Mouse (Mus musculus) T-cell, adult 66 days (primary cell): ENCODE measurements around the gene Xpot. TPM values are rescaled to one million over a fixed set of nuclear protein-coding genes. Genes with fewer than 3 reads are reported as not detected.

ENCODE experiments used
- total RNA-seq, 2 experiments: library from RNA; stranded (reverse); gene quantifications; 3 replicates in 1 of 2; 4 replicates in 1 of 2; pipeline ENCODE4 v1.2.4; 2023

Gene Xpot
- 10 to 100 TPM; 41.5 to 44.5 TPM for total RNA-seq

DNA sequence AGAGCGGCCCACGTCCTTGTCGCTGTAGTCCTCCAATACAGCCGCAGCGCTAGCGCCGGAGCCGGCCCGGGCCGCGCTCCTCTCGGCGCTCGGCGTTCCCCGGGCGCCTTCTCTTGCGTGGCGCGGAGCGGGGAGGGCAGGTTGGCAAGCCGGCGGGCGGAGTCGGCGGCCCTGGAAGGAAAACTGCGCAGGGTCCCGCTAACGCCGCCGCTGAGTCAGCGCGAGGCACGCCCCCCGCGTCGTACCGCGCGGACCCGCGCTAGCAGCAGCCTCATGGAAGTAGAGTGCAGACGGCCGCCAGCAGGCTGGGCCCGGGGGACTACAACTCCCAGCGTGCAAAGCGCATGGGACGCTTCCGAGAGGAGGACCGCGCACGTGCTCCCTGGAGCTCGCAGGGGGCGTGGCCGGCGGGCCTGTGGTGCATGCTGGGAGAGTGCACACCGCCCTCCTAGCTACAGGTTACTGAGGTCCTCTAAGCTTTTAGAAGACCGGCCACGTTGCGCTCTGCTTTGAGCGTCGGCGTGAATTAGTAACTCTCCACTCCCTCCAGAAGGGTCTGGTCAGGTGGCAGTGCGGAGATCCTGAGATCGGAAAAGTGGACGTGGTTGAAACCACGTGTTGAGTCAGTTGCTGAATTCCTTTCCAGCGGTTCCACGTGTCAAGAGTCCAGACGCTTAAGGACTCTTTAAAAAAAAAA lies at the start of gene Xpot:
Gene Xpot (minus strand): TSS at position 147 of the 697 bp plus-strand sequence.

DNA sequence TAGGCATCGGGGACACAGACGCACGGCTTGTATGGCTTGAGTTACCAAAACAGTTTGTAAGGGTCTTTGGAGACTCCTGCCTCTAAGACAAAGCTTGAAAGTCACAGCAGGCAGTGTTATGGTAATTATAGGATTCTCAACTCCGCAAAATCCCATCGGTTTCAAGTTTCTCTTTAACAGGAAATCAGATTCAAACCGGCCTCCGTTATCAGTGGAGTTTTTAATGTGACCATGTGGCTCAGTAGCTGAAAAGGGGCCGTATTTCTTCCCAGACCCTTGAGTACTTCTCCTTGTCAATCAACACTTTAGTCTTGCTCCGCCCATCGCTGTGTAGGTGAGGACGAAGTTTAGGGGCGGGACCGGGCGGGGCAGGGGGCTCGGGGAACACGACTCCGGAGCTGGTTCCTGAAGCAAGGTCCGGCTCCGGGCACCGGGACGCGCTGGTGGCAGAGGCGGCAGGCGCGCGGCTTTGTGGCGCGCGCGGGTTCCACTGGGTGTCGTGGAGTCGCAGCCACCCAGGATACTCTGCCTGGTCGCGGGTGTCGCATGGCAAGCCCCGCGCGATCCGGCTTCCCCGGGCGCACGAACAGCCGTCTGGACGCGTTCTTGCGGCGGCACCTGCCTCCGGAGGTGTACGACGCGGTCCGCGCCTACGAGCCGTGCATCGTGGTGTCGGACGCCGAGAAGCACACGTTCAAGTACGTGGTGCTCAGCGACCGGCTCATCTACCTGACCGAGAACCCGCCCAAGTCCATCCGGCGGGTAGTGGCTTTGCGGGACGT lies 15.3 kb upstream of the Xpot start, which contains the start of gene D930020B18Rik:
Gene D930020B18Rik (plus strand): TSS at position 317 of the 782 bp plus-strand sequence.

DNA sequence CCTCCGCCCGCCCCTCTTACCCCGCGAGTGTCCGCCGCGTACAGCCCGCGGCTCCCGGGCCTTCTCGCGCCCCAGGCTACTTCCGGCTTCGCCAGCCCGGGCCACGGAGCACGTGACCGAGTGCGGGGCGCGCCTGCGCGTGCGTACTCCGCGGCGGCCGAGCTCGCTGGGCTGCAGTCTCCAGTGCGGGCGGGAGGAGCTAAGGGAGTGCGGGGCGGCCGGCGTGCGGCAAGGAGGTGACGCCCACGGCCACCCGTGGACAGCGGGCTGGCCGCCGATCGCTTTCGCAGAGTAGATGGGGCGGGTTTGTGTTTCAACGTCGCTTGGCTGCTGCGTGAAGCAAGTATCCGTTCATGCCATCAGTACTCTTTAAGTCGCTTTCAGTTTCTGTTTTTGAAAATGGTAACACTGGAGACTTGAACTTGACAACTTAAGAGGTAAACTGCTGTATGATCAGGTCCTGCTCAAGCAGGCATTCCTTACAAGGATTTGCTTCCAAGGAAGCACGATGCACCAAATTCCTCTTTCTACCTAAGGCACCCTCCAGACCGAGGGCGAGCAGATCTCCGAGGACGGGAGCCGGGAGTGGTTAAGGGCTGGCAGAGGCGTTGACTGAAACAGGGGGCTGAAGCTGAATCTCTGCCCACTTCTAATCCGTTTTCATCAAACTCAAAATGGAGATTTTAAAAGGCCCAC lies 39.3 kb downstream of the Xpot start, which contains the start of gene Tbk1:
Gene Tbk1 (minus strand): TSS at position 113 of the 696 bp plus-strand sequence.

Other genes with a start within 250 kb of the Xpot start
- gene Rassf3, start 150.0 kb downstream of the Xpot start, total RNA-seq: 10 to 100 TPM; 58.3 to 70.1 TPM
- gene Tbk1, start 39.5 kb downstream of the Xpot start, total RNA-seq: 10 to 100 TPM; 67.8 to 76.8 TPM
- under 1 TPM; 0.18 to 0.26 TPM for gene D930020B18Rik, start 15.3 kb upstream of the Xpot start, total RNA-seq
- gene BC048403, start 113.6 kb upstream of the Xpot start, total RNA-seq: 10 to 100 TPM in 1 of 2 experiments, 1 to 10 TPM in 1; 9.4 to 11.4 TPM